Mouse (Mus musculus) bone marrow macrophage, adult 2 months (primary cell): ENCODE measurements at regions not wholly inside any gene's neighbourhood (a gene's known extent, or its start where the extent isn't known, plus 50 kb on each side); places are given as distances from the start of the nearest gene placed in this dataset.
A peak's percentile ranks its signal among the peaks of the same experiment; 100 is the strongest.

ENCODE experiments used
- H3K27ac ChIP-seq: 2 replicates; pipeline ENCODE4 v1.5.1; 2012; ENCODE audit warnings: low read depth, low read length; ENCODE audit not compliant: insufficient read depth
- H3K4me1 ChIP-seq: 2 replicates; pipeline ENCODE4 v1.6.1; 2012; ENCODE audit warnings: low read length; ENCODE audit not compliant: control insufficient read depth, insufficient read depth
- H3K4me3 ChIP-seq: 2 replicates; pipeline ENCODE4 v1.5.1; 2012; ENCODE audit warnings: mild to moderate bottlenecking, low read length, moderate library complexity; ENCODE audit not compliant: insufficient read depth
- CTCF ChIP-seq: IDR thresholded peaks from 2 replicates; pipeline ENCODE4 v1.5.1; 2012; ENCODE audit warnings: low read depth, mild to moderate bottlenecking, low read length, moderate library complexity
- POLR2A ChIP-seq: IDR thresholded peaks from 2 replicates; pipeline ENCODE4 v1.6.1; 2012; ENCODE audit warnings: mild to moderate bottlenecking, low read depth, low read length, borderline replicate concordance

GRCm38 (mm10) chr3:41182900-41183595, 100.2 kb upstream of the Pgrmc2 start:
- Histone ChIP-seq H3K4me3 (no peak overlapping the region), H3K4me1 (no peaks in the 10 kb centered on the region), H3K27ac (no peak overlapping the region)
- TF ChIP-seq POLR2A (no peak), CTCF (no peak)

- TF ChIP-seq CTCF (peak; percentile 88), POLR2A (no peak)
- Histone ChIP-seq H3K4me1 (no peaks in the 10 kb centered on the region), H3K4me3 (no peak overlapping the region), H3K27ac (no peak overlapping the region)
These were observed 99.4 kb upstream of the Pgrmc2 start for GRCm38 (mm10) chr3:41182036-41182899.

- H3K4me1 ChIP-seq, result no peaks in the 10 kb centered on the region
These were observed 98.6 kb upstream of the Pgrmc2 start for GRCm38 (mm10) chr3:41181438-41181837.

GRCm38 (mm10) chr3:41180911-41181310, 98.1 kb upstream of the Pgrmc2 start:
- Histone ChIP-seq H3K27ac (no peak overlapping the region), H3K4me3 (no peak overlapping the region), H3K4me1 (no peaks in the 10 kb centered on the region)
- TF ChIP-seq POLR2A (no peak), CTCF (no peak)

More at GRCm38 (mm10) chr3:41181438-41181837, 98.6 kb upstream of the Pgrmc2 start:
- Histone ChIP-seq H3K27ac (no peak overlapping the region), H3K4me3 (no peak overlapping the region)
- TF ChIP-seq CTCF, result no peak
- no peak for TF ChIP-seq POLR2A

- TF ChIP-seq CTCF (no peak), POLR2A (no peak)
- Histone ChIP-seq H3K4me1 (no peaks in the 10 kb centered on the region), H3K4me3 (no peak overlapping the region), H3K27ac (no peak overlapping the region)
These were observed 96.4 kb upstream of the Pgrmc2 start for GRCm38 (mm10) chr3:41179037-41179880.

GRCm38 (mm10) chr3:41177124-41177523, 94.3 kb upstream of the Pgrmc2 start:
- TF ChIP-seq POLR2A (no peak), CTCF (no peak)
- no peak overlapping the region for H3K4me3 ChIP-seq
- H3K4me1 ChIP-seq, result no peaks in the 10 kb centered on the region
- H3K27ac ChIP-seq, result no peak overlapping the region

GRCm38 (mm10) chr3:41175356-41175755, 92.5 kb upstream of the Pgrmc2 start:
- Histone ChIP-seq H3K4me1 (no peaks in the 10 kb centered on the region), H3K27ac (no peak overlapping the region), H3K4me3 (no peak overlapping the region)
- no peak for TF ChIP-seq POLR2A
- TF ChIP-seq CTCF, result no peak

GRCm38 (mm10) chr3:41173561-41173960, 90.7 kb upstream of the Pgrmc2 start:
- H3K27ac ChIP-seq, result no peak overlapping the region

More at GRCm38 (mm10) chr3:41173561-41173960, 90.7 kb upstream of the Pgrmc2 start:
- H3K4me3 ChIP-seq, result no peak overlapping the region
- H3K4me1 ChIP-seq, result no peaks in the 10 kb centered on the region
- TF ChIP-seq POLR2A (no peak), CTCF (no peak)
